Mouse (Mus musculus) stomach, embryonic 16.5 days (tissue): ENCODE measurements around the gene Alk. TPM values are rescaled to one million over a fixed set of nuclear protein-coding genes. Genes with fewer than 3 reads are reported as not detected.

Source experiments
- ATAC-seq: fragments of 200-750 bp; cut with Nextera tagmentation; 2 replicates; pipeline ENCODE4 v1.8.0; 2017; ENCODE audit warnings: moderate number of reproducible peaks, moderate TSS enrichment; ENCODE audit not compliant: insufficient read depth, low FRiP score
- H3K27ac ChIP-seq: fragments of 300-500 bp; sonication (generic); 2 replicates; pipeline ENCODE4 v1.5.1; 2014; ENCODE audit warnings: low read length
- H3K27me3 ChIP-seq: fragments of 300-500 bp; sonication (generic); 2 replicates; pipeline ENCODE4 v1.6.1; 2014; ENCODE audit warnings: low read length, control low read depth, mixed read lengths; ENCODE audit not compliant: control insufficient read depth, insufficient read depth
- H3K36me3 ChIP-seq: fragments of 300-500 bp; sonication (generic); 2 replicates; pipeline ENCODE4 v1.6.1; 2014; ENCODE audit warnings: low read length; ENCODE audit not compliant: control insufficient read depth, insufficient read depth
- H3K4me1 ChIP-seq: fragments of 300-500 bp; sonication (generic); 2 replicates; pipeline ENCODE4 v1.6.1; 2014; ENCODE audit warnings: low read length, control low read depth, mixed read lengths; ENCODE audit not compliant: control insufficient read depth, insufficient read depth
- H3K4me2 ChIP-seq: fragments of 300-500 bp; sonication (generic); 2 replicates; pipeline ENCODE4 v1.6.1; 2014; ENCODE audit warnings: low read depth, low read length, mixed read lengths
- H3K4me3 ChIP-seq: fragments of 300-500 bp; sonication (generic); replicated peaks from 2 replicates; pipeline ENCODE4 v1.5.1; 2014; ENCODE audit warnings: mild to moderate bottlenecking, low read length
- H3K9ac ChIP-seq: fragments of 300-500 bp; sonication (generic); 2 replicates; pipeline ENCODE4 v1.6.1; 2014; ENCODE audit warnings: low read length
- H3K9me3 ChIP-seq: fragments of 300-500 bp; sonication (generic); replicated peaks from 2 replicates; pipeline ENCODE4 v1.6.1; 2016; ENCODE audit warnings: low read length, control low read depth; ENCODE audit not compliant: control insufficient read depth
- WGBS: fragments of 180-500 bp; shearing (Covaris S2); extraction: QIAGEN DNeasy Blood & Tissue Kit; methylation state at CpG from one replicate; pipeline ENCODE4 v1.1.7; 2014; 5-methylcytosine and 5-hydroxymethylcytosine counted together
- polyA plus RNA-seq: library from polyadenylated mRNA; unstranded; fragments of >200 nt; fragmentation: Nextera tagmentation; extraction: Ambion mirVana; gene quantifications from 2 replicates; pipeline ENCODE4 v1.2.1, GENCODE M21; 2015

The Alk gene
- 1.5 and 1.9 TPM in 2 replicates for polyA plus RNA-seq

- Histone ChIP-seq H3K4me3 (peak within 1 kb of the TSS; percentile 48), H3K4me1 (peaks cover 4% of the 10 kb centered on the region; the same call in 1 of the 2 replicates), H3K27me3 (peaks cover 27% of the 10 kb centered on the region), H3K36me3 (no peaks in the 10 kb centered on the region), H3K9me3 (no peaks in the 10 kb centered on the region), H3K27ac (no peak within 1 kb of the TSS), H3K9ac (no peak within 1 kb of the TSS), H3K4me2 (peak within 1 kb of the TSS; percentile 79)
- ATAC-seq: peak; percentile 95
- WGBS: 2% methylated on average over 28 of the region's 32 CpGs
Observed at GRCm38 (mm10) chr17:72604610-72604980, at the start of gene Alk. Alk (minus strand) TSS chr17:72604627.

- WGBS: 44% methylated on average over 1 of the region's 1 CpGs
- ATAC-seq: no peak
- Histone ChIP-seq H3K4me3 (no peak overlapping the region), H3K4me2 (no peak overlapping the region), H3K4me1 (no peaks in the 10 kb centered on the region), H3K9ac (no peak overlapping the region), H3K36me3 (no peaks in the 10 kb centered on the region), H3K9me3 (no peaks in the 10 kb centered on the region), H3K27ac (no peak overlapping the region), H3K27me3 (no peaks in the 10 kb centered on the region)
Observed at GRCm38 (mm10) chr17:72652801-72653200, 48.4 kb upstream of the Alk start.

- peak; percentile 82; the same call in 1 of the 2 replicates for ATAC-seq
- WGBS: 23% methylated on average over 6 of the region's 6 CpGs
- Histone ChIP-seq H3K27me3 (no peaks in the 10 kb centered on the region), H3K9ac (no peak overlapping the region), H3K36me3 (no peaks in the 10 kb centered on the region), H3K9me3 (no peaks in the 10 kb centered on the region), H3K4me2 (no peak overlapping the region), H3K4me1 (no peaks in the 10 kb centered on the region), H3K27ac (peak overlapping the region; percentile 45; the same call in 1 of the 2 replicates), H3K4me3 (no peak overlapping the region)
Observed at GRCm38 (mm10) chr17:72648607-72649217, 44.3 kb upstream of the Alk start.

- no peak overlapping the region for H3K4me3 ChIP-seq
- H3K27me3 ChIP-seq: no peaks in the 10 kb centered on the region
- 74% methylated on average over 5 of the region's 5 CpGs for WGBS
- no peaks in the 10 kb centered on the region for H3K9me3 ChIP-seq
- peak overlapping the region; percentile 27; the same call in 1 of the 2 replicates for H3K27ac ChIP-seq
- ATAC-seq: no peak
- no peak overlapping the region for H3K4me2 ChIP-seq
- no peak overlapping the region for H3K9ac ChIP-seq
- no peaks in the 10 kb centered on the region for H3K4me1 ChIP-seq
- H3K36me3 ChIP-seq: no peaks in the 10 kb centered on the region
Observed at GRCm38 (mm10) chr17:72646167-72646566, 41.7 kb upstream of the Alk start.

GRCm38 (mm10) chr17:72640095-72640494, 35.7 kb upstream of the Alk start:
- Histone ChIP-seq H3K4me3 (no peak overlapping the region), H3K4me2 (no peak overlapping the region), H3K9me3 (no peaks in the 10 kb centered on the region), H3K9ac (no peak overlapping the region), H3K4me1 (no peaks in the 10 kb centered on the region), H3K27me3 (no peaks in the 10 kb centered on the region), H3K27ac (no peak overlapping the region), H3K36me3 (no peaks in the 10 kb centered on the region)
- WGBS: 46% methylated on average over 4 of the region's 4 CpGs
- ATAC-seq: no peak

GRCm38 (mm10) chr17:72639400-72639799, 35.0 kb upstream of the Alk start:
- ATAC-seq: no peak
- H3K4me3 ChIP-seq: no peak overlapping the region

GRCm38 (mm10) chr17:72606251-72606650, 1.8 kb upstream of the Alk start:
- Histone ChIP-seq H3K4me3 (no peak overlapping the region), H3K36me3 (no peaks in the 10 kb centered on the region), H3K4me2 (no peak overlapping the region), H3K4me1 (peaks cover 4% of the 10 kb centered on the region; the same call in 1 of the 2 replicates), H3K9me3 (no peaks in the 10 kb centered on the region), H3K9ac (no peak overlapping the region), H3K27me3 (peaks cover 27% of the 10 kb centered on the region), H3K27ac (no peak overlapping the region)
- WGBS: 12% methylated on average over 4 of the region's 4 CpGs
- ATAC-seq: no peak

More at GRCm38 (mm10) chr17:72639400-72639799, 35.0 kb upstream of the Alk start:
- Histone ChIP-seq H3K27ac (no peak overlapping the region), H3K36me3 (no peaks in the 10 kb centered on the region), H3K4me1 (no peaks in the 10 kb centered on the region), H3K4me2 (no peak overlapping the region), H3K27me3 (no peaks in the 10 kb centered on the region), H3K9ac (no peak overlapping the region), H3K9me3 (no peaks in the 10 kb centered on the region)
- 78% methylated on average over 7 of the region's 7 CpGs for WGBS

- H3K4me2 ChIP-seq: peak overlapping the region; percentile 79
- H3K9me3 ChIP-seq: no peaks in the 10 kb centered on the region
- H3K36me3 ChIP-seq: no peaks in the 10 kb centered on the region
- WGBS: 3% methylated on average over 51 of the region's 51 CpGs
- H3K27ac ChIP-seq: no peak overlapping the region
- peak; percentile 16; the same call in 1 of the 2 replicates for ATAC-seq
- H3K4me1 ChIP-seq: peaks cover 4% of the 10 kb centered on the region; the same call in 1 of the 2 replicates
- H3K4me3 ChIP-seq: peak overlapping the region; percentile 48
- no peak overlapping the region for H3K9ac ChIP-seq
- peaks cover 27% of the 10 kb centered on the region for H3K27me3 ChIP-seq
Observed at GRCm38 (mm10) chr17:72603886-72604609, 379 bp downstream of the Alk start.
